Mouse (Mus musculus) frontal cortex, postnatal 14 days (tissue): Measurements from ENCODE around the gene Tlk1.

Experiments
- DNase-seq, 2 experiments: peaks; one replicate each; pipeline ENCODE4 v3.0.0; 2022; ENCODE audit warnings: low spot score in 2 of 2

Gene Tlk1

GRCm38 (mm10) chr2:70825371-70826051 is at the start of gene Tlk1:
TSS of gene Tlk1 (minus strand) at chr2:70825728.
- no peak for DNase-seq

GRCm38 (mm10) chr2:70875129-70875528 is 49.6 kb upstream of the Tlk1 start:
- DNase-seq = no peak

- no peak for DNase-seq
Observed at GRCm38 (mm10) chr2:70873168-70873567, 47.6 kb upstream of the Tlk1 start.

GRCm38 (mm10) chr2:70871466-70872022 is 46.0 kb upstream of the Tlk1 start:
- no peak for DNase-seq

GRCm38 (mm10) chr2:70870819-70871218 is 45.3 kb upstream of the Tlk1 start:
- no peak for DNase-seq

GRCm38 (mm10) chr2:70869116-70869515 is 43.6 kb upstream of the Tlk1 start:
- DNase-seq = no peak

- DNase-seq = no peak
Observed at GRCm38 (mm10) chr2:70867231-70867630, 41.7 kb upstream of the Tlk1 start.

- no peak for DNase-seq
Observed at GRCm38 (mm10) chr2:70862881-70863280, 37.4 kb upstream of the Tlk1 start.

GRCm38 (mm10) chr2:70859740-70860139 is 34.2 kb upstream of the Tlk1 start:
- no peak for DNase-seq

- no peak for DNase-seq
Observed at GRCm38 (mm10) chr2:70856971-70857370, 31.4 kb upstream of the Tlk1 start.

- no peak for DNase-seq
Observed at GRCm38 (mm10) chr2:70854231-70854888, 28.8 kb upstream of the Tlk1 start.

GRCm38 (mm10) chr2:70853329-70853728 is 27.8 kb upstream of the Tlk1 start:
- no peak for DNase-seq

- peak; percentile 48 to 60 for DNase-seq
Observed at GRCm38 (mm10) chr2:70852796-70853221, 27.3 kb upstream of the Tlk1 start.

- no peak for DNase-seq
Observed at GRCm38 (mm10) chr2:70852186-70852795, 26.8 kb upstream of the Tlk1 start.

GRCm38 (mm10) chr2:70845871-70846270 is 20.3 kb upstream of the Tlk1 start:
- DNase-seq = no peak

GRCm38 (mm10) chr2:70844694-70845395 is 19.3 kb upstream of the Tlk1 start:
- DNase-seq = no peak

GRCm38 (mm10) chr2:70842049-70842618 is 16.6 kb upstream of the Tlk1 start:
- DNase-seq = no peak

- DNase-seq = no peak
Observed at GRCm38 (mm10) chr2:70838536-70839216, 13.1 kb upstream of the Tlk1 start.

- no peak for DNase-seq
Observed at GRCm38 (mm10) chr2:70836306-70836651, 10.8 kb upstream of the Tlk1 start.

GRCm38 (mm10) chr2:70835641-70836305 is 10.2 kb upstream of the Tlk1 start:
- no peak for DNase-seq

GRCm38 (mm10) chr2:70835209-70835608 is 9.7 kb upstream of the Tlk1 start:
- no peak for DNase-seq
